Mouse (Mus musculus): ENCODE measurements around the gene Lmntd1.

The Lmntd1 gene

DNA sequence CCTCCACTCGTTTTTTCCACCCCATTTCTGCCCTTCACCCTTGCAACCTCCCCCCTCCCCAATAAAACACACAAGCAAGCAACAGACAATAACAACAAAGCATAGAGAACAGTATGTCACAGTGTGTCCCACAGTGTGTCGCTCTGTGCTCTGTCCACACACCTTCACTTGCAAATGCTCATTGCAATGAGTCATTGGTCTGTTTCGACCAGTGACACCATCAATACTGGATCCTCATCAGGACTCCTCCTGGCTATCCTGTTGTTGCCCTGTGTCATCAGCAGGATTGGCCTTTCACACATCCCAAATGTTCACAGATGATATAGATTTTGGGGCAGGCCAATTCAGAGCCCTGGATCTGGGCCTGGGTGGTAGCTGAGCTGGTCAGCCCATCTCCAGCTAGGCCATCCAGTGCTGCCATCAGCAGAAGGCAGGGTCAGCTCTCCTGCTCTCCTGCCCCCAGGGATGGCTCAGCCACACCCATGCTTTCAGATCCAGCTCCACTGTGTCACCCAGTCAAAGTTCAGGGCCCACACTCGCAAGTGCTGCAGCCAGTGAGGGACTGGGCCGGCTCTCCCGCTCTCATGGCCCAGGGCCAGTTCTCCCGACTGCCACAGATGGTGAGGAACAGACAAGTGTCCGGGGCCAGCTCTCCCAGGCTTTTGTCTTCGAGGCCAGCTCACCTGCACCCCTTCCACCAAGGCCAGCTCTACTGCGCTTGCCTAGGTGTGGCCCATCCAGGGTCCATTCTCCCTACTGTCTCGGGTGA is 267.1 kb downstream of the Lmntd1 start:
- in situ Hi-C loops (cut with MboI, MseI): loop anchor here (10.0 kb wide), 1 partner anchor 132 kb away; the partner anchor contains the start of genes Casc1 and Etfrf1

DNA sequence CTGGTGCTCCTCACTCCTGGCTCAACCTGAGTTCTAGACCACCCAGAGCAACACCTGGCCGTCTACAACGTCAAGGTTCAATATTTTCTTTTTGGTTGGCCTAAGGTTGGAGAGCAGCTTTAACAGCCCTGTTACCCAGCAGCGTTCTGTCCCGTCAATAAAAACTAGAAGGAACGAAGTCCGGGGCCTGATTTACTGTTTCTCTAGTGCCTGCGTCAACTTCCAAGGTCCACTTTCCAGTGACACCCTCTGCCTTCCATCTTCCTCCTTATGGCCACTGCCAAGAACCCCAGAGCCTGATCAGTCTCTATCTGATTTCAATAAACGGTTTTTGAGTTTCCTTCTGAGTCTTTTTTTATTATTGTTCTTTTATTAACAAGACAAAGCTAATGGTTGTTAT is 267.8 kb downstream of the Lmntd1 start:
- in situ Hi-C loops (cut with MboI, MseI): loop anchor here (10.0 kb wide), 1 partner anchor 132 kb away; the partner anchor contains the start of genes Casc1 and Etfrf1

DNA sequence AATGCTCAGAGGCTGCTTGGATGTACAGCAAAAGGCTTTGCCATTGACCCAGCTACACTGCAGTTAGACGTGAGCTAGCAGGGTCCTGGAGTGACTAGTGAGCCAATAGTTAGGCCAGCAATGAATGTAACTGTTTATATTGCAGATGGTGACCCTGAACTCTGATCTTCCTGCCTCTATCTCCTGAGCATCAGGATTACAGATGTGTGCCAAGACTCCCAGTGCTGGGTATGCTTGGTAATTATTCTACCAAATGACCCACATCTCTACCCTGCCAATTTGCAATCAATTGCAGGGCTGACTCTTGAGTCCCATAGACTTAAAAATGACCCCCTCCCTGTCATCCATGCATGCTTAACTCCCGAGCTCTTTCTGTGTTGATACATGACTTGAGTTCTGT is 269.4 kb downstream of the Lmntd1 start:
- in situ Hi-C loops (cut with MboI, MseI): loop anchor here (5.0 to 10.0 kb wide), 2 partner anchors 97 to 130 kb away; partner anchors contain the start of genes Casc1 and Etfrf1

DNA sequence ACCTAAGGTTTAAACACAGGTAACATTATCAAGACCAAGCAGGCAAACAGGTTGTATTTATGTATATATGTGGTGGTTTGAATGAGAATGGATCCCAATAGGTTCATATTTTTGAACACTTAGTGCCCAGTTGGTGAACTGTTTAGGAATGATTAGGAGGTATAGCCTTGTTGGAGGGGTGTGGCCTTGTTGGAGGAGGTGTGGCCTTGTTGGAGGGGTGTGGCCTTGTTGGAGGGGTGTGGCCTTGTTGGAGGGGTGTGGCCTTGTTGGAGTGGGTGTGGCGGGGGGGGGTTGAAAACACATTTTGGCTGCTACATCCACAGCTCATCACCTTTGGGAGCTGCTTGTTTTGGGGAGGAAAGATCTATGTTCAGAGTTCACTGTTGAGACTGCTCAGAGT is 270.7 kb downstream of the Lmntd1 start:
- in situ Hi-C loops (cut with MboI, MseI): loop anchor here (5.0 to 10.0 kb wide), 2 partner anchors 96 to 129 kb away; partner anchors contain the start of genes Casc1 and Etfrf1

DNA sequence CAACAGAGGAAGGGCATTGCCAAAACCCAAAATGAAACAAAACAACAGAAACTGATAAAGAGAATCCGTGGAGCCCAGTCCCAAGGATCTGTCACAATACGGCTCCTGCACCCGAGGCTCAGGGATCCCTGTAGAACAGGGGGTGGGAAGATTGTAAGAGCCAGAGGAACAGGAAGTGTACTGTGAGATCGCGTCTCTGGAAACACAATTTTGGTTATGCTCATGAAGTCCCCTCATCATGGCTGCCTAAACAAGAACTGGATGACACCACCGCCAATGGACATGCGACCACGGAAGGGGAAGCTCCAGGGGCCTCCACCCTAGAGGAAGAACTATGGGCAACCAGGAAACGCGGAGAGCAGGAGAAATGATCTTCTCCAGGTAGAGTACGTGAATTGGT is 271.3 kb downstream of the Lmntd1 start:
- in situ Hi-C loops (cut with MboI, MseI): loop anchor here (5.0 to 10.0 kb wide), 2 partner anchors 96 to 128 kb away; partner anchors contain the start of genes Casc1 and Etfrf1

DNA sequence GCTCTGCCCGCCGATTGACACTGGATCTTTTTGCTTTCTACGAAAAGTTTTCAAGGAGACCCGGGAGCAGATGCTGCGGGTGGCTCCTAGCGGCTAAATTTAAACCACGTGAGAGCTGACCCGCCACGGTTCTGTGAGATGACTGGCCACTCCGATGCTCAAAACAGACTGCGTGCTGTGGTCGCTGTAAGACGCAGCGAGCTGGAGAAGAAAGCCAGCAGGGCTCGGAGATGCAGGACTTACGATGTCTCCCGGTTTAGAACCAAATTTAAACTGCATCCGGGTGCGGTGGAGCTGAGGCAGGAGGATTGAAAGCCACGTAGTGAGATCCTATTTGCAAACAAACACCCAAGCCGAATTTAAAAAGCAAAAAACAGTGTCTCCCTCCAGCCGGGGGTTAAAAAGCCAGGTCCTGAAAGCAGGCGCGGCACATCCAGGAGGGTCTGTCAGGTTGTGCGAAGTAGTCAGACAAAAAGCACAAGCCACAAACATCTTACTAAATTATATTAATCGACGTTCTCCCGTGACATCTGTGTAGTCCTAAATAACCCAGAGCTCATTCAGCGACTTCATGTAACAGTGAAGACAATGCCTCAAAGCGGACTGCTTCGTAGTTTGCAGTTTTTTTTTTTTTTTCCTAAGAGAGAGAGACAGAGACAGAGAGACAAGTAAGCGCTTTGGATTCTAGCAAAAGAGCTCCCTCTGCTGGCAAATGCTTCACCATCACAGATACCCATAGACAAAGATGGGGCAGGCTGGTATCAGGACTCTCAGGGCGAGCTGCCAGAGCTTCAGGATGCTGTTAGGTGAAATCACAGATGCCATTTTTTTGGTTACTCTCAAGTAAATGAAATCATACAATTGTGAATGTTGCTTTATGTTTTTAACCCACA is 272.6 kb downstream of the Lmntd1 start:
- in situ Hi-C loops (cut with MboI, MseI): loop anchor here (5.0 to 10.0 kb wide), 2 partner anchors 94 to 127 kb away; partner anchors contain the start of genes Casc1 and Etfrf1

DNA sequence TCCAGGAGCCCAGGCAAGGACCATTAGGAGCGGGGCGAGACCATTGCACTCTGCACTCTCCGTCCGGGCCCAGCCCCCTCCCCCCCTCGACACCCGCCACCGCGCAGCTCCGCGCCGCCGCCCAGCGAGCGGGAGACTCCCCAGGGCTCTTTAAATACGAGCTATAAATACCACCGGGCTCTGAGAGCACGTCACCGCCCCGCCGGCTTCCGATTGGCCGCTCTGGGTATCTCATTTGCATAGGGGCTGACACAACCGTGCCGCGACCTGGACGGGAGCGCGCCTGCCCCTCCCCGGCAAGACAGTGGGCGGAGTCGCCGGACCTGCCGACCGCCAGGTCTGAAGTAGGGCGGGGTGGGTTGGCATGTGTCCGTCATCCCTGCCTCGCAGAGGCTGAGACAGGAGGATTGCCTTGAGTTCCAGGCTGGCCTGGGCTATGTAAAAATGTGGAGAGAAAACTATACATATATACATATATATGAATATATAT is 273.4 kb downstream of the Lmntd1 start:
- in situ Hi-C loops (cut with MboI, MseI): loop anchor here (5.0 to 10.0 kb wide), 2 partner anchors 93 to 126 kb away; partner anchors contain the start of genes Casc1 and Etfrf1

DNA sequence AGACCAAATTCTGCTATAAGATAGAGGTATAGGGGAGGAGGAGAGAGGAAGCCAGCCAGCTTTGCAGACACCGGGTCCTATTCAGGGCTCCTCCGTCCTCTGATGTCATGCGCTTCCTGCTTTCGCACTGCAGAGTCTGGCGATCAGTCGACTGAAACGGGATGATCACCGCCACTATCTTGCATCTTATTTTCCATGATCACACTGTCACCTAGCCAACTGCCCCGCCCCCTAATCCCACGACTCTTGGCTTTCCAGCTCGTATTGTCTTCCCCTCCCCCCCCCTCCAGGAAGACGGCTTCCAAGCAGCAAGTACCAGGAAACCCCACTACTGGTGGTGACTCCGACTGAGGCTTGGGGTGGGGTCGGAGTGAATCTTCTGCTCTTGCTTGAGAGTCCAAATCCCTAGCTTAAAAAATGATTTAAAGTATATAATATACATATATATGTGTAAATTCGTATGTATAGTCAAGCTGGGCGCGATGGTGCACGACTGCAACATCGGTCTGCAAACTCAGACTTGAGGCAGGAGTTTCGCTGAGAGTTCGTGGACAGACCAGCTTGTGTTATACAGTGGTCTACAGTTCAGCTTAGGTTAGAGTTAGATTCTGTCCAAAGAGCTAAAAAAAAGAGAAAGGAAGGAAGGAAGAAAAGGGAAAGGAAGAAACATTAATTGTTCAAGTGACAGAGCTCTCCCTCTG is 274.0 kb downstream of the Lmntd1 start:
- in situ Hi-C loops (cut with MboI, MseI): loop anchor here (5.0 to 10.0 kb wide), 3 partner anchors 55 to 125 kb away; partner anchors contain the start of genes Casc1 and Etfrf1

DNA sequence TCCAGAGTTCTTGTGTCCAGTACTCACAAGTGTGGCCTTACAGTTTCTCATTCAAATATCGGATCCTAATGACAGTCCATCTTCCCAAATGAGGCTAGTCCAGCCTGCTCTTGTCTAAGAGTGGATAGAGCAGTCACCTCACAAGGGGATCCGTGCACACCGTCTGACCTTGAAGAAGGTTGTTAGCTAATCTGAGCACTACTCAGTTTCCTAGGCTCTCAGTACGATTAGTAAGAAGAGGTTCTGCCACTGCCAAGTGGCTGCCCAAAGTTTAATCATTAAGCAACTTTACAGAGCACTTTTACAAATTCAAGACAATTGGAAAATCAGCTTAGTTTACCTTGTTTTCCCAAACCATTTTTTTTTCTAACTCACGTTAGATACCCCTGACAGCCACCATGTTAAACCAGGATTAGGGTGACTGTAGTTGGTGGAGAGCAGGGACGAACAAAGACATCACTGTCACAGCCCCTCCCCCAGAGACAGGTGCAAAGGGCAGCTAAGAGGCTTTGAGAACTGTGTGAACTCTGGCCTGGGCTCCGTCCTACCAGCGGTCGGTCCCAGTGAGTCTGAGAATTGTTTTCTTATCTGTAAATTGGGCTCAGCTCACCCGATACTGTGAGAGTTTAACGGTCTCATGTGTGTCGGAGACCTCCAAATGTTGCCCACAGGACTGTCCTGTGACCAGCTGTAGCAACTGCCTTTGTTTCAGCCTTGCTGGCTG is 275.4 kb downstream of the Lmntd1 start:
- in situ Hi-C loops (cut with MboI, MseI): loop anchor here (10.0 kb wide), 1 partner anchor 54 kb away; no protein-coding TSS in a partner anchor

DNA sequence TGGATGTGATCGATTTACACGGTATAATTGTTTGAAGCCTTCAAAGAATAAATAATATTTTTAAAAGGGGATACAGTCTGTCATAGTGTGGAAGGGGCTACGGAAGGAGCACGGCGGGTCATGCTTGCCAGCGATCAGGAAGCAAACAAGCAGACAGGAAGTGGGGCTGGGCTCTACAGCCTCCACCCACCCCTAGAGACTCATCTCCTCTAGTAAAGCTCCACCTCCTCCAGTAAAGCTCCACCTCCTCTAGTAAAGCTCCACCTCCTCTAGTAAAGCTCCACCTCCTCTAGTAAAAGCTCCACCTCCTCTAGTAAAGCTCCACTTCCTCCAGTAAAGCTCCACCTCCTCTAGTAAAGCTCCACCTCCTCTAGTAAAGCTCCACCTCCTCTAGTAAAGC is 276.6 kb downstream of the Lmntd1 start:
- in situ Hi-C loops (cut with MboI, MseI): loop anchor here (10.0 kb wide), 1 partner anchor 53 kb away; no protein-coding TSS in a partner anchor

DNA sequence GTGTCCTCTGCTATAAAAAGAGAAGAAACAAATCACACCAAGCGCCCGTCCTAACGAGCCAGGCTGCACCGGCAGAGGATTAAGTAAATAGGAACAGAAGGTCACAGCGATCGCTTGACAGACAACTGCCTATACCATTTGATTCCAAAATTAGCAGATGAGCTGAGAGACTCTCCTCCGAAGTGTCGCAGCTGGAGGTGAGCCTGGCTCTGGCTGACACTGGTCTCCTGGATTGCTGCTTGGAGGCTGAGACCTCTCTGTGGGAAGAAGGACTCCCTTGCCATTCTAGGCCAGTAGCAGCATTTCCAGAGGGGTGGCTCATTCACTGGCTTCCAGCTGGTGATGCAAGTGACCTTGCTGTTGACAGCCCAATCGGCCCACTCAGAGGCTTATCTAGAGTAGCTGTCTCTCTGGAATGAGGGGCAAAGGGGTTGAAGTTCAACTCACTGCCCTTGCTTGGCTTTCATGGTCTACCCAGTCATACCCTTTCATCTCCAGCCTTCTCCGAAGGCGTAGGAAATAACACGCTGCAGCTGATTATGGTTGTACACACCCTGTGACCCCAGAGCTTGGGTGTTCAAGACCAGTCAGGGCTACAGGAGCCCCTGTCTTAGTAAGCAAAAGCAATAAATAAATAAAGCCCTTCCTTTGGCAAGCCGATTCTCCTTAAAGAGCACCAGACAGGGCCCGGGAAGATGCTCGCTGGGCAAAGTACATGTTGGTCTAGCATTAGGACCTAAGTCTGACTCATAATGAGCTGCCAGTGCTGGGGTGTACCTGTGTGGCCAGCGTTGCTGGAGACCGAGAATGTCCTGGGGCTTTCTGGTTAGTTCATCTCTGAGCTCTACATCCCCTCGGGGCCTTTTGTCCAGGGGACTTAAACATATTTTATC is 278.0 kb downstream of the Lmntd1 start:
- in situ Hi-C loops (cut with MboI, MseI): loop anchor here (10.0 kb wide), 1 partner anchor 51 kb away; no protein-coding TSS in a partner anchor

DNA sequence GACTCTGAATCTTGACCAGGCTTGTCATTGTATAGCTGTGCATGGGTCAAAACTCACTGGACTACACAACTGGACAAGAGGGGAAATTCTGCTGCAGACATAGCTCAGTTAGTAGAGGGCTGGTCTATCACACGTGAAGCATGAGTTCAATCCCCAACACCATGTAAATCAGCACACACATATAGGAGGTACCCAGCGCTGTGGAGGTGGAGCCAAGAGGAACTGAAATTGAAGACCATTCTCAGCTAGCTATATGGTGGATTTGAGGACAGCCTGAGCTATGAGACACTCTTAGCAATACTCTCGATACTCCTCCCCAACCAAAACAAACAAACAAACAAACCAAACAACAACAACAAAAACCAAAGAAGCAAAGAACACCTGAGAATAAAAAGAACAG is 279.9 kb downstream of the Lmntd1 start:
- in situ Hi-C loops (cut with MboI, MseI): loop anchor here (10.0 kb wide), 1 partner anchor 49 kb away; no protein-coding TSS in a partner anchor

DNA sequence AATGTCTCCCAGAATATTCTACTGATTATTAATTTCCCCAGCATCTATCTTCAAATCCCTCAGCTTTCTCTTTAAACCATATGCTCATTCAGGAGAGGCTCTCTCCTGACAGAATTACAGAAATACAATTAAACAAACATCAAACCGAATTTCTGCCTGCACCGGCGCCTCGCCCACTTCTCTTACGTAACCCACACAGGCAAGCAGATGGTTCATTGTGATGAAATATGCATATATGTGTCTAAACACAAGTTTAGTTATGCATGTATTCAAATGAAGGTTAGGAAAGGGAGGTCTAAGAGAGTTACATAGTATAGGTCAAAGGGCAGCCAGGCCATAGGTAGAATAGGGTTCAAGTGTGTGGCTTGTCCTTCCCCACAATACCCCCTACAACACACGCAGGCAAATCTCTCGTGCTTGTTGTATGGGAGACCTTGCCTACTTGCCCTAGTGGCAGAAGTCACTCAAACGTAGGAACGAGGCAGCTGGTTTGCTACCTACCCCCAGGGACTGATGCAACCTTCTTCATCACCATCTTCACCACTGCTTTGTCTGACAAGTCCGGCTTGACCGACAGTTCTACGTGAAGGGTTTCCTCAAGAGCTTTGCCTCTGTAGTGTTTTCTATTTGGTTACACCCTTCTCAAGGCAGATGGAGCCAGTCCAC is 287.8 kb downstream of the Lmntd1 start:
- in situ Hi-C loops (cut with MboI, MseI): no loop called here

DNA sequence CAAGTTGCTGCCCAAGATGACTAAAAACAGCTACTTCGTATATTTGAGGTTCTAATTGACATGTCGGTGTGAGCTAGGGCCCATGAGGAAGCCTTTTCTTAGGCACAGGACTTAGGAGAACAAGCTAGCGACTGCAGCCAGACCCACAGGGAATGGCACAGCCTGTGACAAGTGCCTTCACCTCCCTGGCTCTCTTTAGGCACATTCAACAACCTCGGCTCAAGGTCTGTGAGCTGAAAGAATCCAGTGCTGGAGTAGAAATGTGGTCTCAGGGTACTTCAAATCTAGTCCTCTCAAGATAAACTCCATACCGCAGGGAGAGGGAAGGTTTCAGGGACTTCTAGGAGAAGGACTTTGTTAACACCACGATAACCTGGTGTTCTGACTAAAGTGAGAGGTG is 289.0 kb downstream of the Lmntd1 start:
- in situ Hi-C loops (cut with MboI, MseI): no loop called here

DNA sequence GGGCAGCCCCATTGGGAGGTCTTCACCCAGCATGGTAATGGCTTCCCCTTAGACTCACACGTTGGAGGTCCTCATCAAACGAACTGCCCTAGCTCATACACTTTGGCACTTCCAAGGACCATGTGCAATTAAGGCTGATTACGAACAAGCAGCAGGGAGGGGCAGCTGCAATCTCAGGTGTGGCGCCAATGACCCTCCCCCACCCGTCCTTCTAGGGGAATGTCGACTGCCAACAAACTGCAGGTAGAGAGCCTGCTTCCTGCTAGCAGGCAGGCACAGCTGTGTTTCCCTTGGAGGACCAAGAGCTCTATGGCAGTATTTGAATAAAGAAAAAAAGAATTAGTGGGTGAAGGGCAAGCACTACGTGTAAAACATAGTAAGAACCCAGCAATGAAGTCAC is 289.6 kb downstream of the Lmntd1 start:
- in situ Hi-C loops (cut with MboI, MseI): no loop called here

DNA sequence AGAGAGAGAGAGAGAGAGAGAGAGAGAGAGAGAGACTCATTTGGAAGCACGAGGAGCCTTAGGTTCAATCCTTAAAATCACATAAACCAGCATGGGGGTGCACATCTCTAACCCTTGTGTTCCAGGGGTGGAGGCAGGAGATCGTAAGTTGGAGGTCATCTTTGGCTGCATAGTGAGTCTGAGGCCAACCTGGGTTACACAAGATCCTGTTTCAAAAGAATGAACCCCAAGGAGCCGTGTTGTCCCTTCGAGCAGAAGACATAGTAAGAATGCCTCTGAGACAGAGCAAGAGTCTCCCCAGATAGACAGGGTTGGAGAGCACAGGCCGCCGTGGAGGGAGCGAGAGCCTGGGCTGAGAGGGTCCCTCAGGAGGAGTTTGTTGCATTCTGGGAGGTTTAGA is 291.9 kb downstream of the Lmntd1 start:
- in situ Hi-C loops (cut with MboI, MseI): no loop called here

DNA sequence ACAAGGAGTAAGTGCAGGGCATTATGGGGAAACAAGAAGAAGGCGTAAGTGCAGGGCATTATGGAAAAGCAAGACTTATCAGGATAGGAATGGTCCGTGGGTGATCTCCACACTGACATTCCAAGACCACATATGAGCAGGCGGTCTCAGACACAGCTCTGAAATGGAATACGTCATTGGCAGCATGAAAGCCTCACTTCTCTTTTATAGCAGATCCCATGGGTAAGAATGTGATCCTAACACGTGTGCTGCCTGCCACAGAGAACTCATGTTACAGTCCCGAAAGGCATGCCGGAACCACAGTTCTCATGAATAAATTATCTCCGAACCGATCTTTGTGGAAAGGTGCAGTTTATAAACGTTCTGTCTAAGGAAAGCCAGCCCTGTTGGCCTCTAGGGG is 294.0 kb downstream of the Lmntd1 start:
- in situ Hi-C loops (cut with MboI, MseI): no loop called here
